Mouse (Mus musculus) thymus, postnatal 0 days (tissue): ENCODE results near the gene Zfp750. TPM values are rescaled to one million over a fixed set of nuclear protein-coding genes. Genes with fewer than 3 reads are reported as not detected.

ENCODE experiments used
- DNase-seq: peaks from one replicate; pipeline ENCODE4 v3.0.0-alpha.2; 2015; ENCODE audit warnings: low spot score
- polyA plus RNA-seq: library from polyadenylated mRNA; unstranded; fragments of >200 nt; fragmentation: Nextera tagmentation; extraction: Ambion mirVana; gene quantifications from 2 replicates; pipeline ENCODE4 v1.2.1, GENCODE M21; 2015

Gene Zfp750
- 1.1 TPM in 2 replicates for polyA plus RNA-seq

- DNase-seq: no peak
Measured at GRCm38 (mm10) chr11:121519131-121519530, at the start of gene Zfp750. Gene Zfp750 (minus strand): TSS chr11:121519333.

- no peak for DNase-seq
Measured at GRCm38 (mm10) chr11:121564265-121564664, 45.1 kb upstream of the Zfp750 start.

- DNase-seq: no peak
Measured at GRCm38 (mm10) chr11:121563312-121563711, 44.2 kb upstream of the Zfp750 start.

GRCm38 (mm10) chr11:121560294-121560663 lies 41.1 kb upstream of the Zfp750 start:
- peak; percentile 80 for DNase-seq

GRCm38 (mm10) chr11:121559527-121560293 lies 40.6 kb upstream of the Zfp750 start:
- DNase-seq: peak; percentile 88

GRCm38 (mm10) chr11:121558522-121558921 lies 39.4 kb upstream of the Zfp750 start:
- no peak for DNase-seq

GRCm38 (mm10) chr11:121557946-121558345 lies 38.8 kb upstream of the Zfp750 start:
- no peak for DNase-seq

- no peak for DNase-seq
Measured at GRCm38 (mm10) chr11:121556727-121557126, 37.6 kb upstream of the Zfp750 start.

- no peak for DNase-seq
Measured at GRCm38 (mm10) chr11:121553458-121553857, 34.3 kb upstream of the Zfp750 start.

GRCm38 (mm10) chr11:121552846-121553457 lies 33.8 kb upstream of the Zfp750 start:
- DNase-seq: no peak

- DNase-seq: peak; percentile 28
Measured at GRCm38 (mm10) chr11:121552167-121552566, 33.0 kb upstream of the Zfp750 start.

GRCm38 (mm10) chr11:121551206-121551799 lies 32.2 kb upstream of the Zfp750 start:
- DNase-seq: no peak

- no peak for DNase-seq
Measured at GRCm38 (mm10) chr11:121549843-121550647, 30.9 kb upstream of the Zfp750 start.

- DNase-seq: no peak
Measured at GRCm38 (mm10) chr11:121548996-121549842, 30.1 kb upstream of the Zfp750 start.

GRCm38 (mm10) chr11:121547925-121548324 lies 28.8 kb upstream of the Zfp750 start:
- DNase-seq: no peak

GRCm38 (mm10) chr11:121547234-121547633 lies 28.1 kb upstream of the Zfp750 start:
- no peak for DNase-seq

- DNase-seq: no peak
Measured at GRCm38 (mm10) chr11:121545398-121546034, 26.4 kb upstream of the Zfp750 start.

- no peak for DNase-seq
Measured at GRCm38 (mm10) chr11:121544755-121545397, 25.7 kb upstream of the Zfp750 start.

GRCm38 (mm10) chr11:121543922-121544321 lies 24.8 kb upstream of the Zfp750 start:
- DNase-seq: no peak
